Mouse (Mus musculus) heart, adult 2 months (tissue): ENCODE data around the gene Fermt2. TPM values are rescaled to one million over a fixed set of nuclear protein-coding genes. Genes with fewer than 3 reads are reported as not detected.

Experiments
- DNase-seq, 2 experiments: peaks; one replicate each; pipeline ENCODE4 v3.0.0; 2021
- H3K27ac ChIP-seq: fragments of 200-600 bp; 2 replicates; pipeline ENCODE4 v1.8.1; 2022
- H3K27me3 ChIP-seq: fragments of 200-500 bp; 2 replicates; pipeline ENCODE4 v1.6.1; 2012; ENCODE audit warnings: mild to moderate bottlenecking, low read length, inconsistent platforms, mixed read lengths; ENCODE audit not compliant: control insufficient read depth, insufficient read depth
- H3K36me3 ChIP-seq: fragments of 200-500 bp; 2 replicates; pipeline ENCODE4 v1.6.1; 2012; ENCODE audit warnings: low read length, inconsistent platforms; ENCODE audit not compliant: control insufficient read depth, insufficient read depth
- H3K4me1 ChIP-seq: fragments of 200-500 bp; 2 replicates; pipeline ENCODE4 v1.6.1; 2011; ENCODE audit warnings: low read length; ENCODE audit not compliant: control insufficient read depth, insufficient read depth
- H3K4me3 ChIP-seq: fragments of 200-600 bp; 2 replicates; pipeline ENCODE4 v1.8.1; 2022
- H3K79me2 ChIP-seq: fragments of 200-500 bp; replicated peaks from 2 replicates; pipeline ENCODE4 v1.6.1; 2012; ENCODE audit warnings: mild to moderate bottlenecking, inconsistent platforms, low read length, moderate library complexity, mixed read lengths; ENCODE audit not compliant: control insufficient read depth, insufficient read depth
- H3K9ac ChIP-seq: fragments of 200-500 bp; 2 replicates; pipeline ENCODE4 v1.6.1; 2012; ENCODE audit warnings: low read depth, mild to moderate bottlenecking, control low read depth, inconsistent platforms, low read length, mixed read lengths
- CTCF ChIP-seq: fragments of 200-600 bp; IDR thresholded peaks from 2 replicates; pipeline ENCODE4 v1.8.1; 2022; ENCODE audit warnings: antibody characterized with exemption, mild to moderate bottlenecking, moderate library complexity
- EP300 ChIP-seq: fragments of 200-500 bp; IDR thresholded peaks from 2 replicates; pipeline ENCODE4 v1.6.1; 2011; ENCODE audit warnings: low read depth, low read length, control low read depth; ENCODE audit not compliant: insufficient read depth
- POLR2A ChIP-seq: fragments of 200-500 bp; IDR thresholded peaks from 2 replicates; pipeline ENCODE4 v1.6.1; 2011; ENCODE audit warnings: mild to moderate bottlenecking, low read depth, low read length, control low read depth; ENCODE audit not compliant: insufficient read depth
- WGBS: fragments of 180-500 bp; shearing (Covaris S2); methylation state at CpG from one replicate; pipeline ENCODE4 v1.1.7; 2018; 5-methylcytosine and 5-hydroxymethylcytosine counted together
- intact Hi-C: fragments of 180-260 bp; cut with DNase I; formaldehyde crosslinking; loops from one replicate; pipeline ENCODE4 v1.15.1; 2025
- polyA plus RNA-seq: library from polyadenylated mRNA; depleted of rRNA; stranded (reverse); fragments of >200 nt; gene quantifications from 2 replicates; pipeline ENCODE4 v1.2.3, GENCODE M21; 2012
- total RNA-seq, 2 experiments: library from RNA; stranded (reverse); gene quantifications; 2 replicates each; pipeline ENCODE4 v1.2.3; 2021

Fermt2 gene
- total and polyA plus RNA-seq, 3 experiments = 80.7 to 250 (median 230) TPM

DNA sequence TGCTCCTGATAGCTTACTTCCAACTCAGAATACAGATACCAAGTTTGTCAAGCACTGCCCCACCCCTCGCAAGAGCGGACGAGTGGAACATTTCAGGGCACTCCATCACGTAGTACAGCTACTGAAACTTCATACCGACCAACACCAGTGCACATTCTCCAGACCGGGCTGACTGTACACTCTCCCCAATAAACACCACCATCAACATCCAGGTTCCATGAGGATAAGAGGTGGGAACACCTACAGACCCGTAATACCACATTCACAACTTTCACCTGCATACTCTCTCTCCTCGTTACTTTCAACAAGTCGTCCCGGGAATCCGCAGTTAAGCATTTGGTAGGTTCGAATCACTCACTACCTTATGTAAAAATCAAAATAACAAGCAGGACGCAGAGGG is 1.1 kb downstream of the Fermt2 start:
- intact Hi-C loops = loop anchor here (2.0 to 5.0 kb wide), 3 partner anchors 20 to 52 kb away; no protein-coding TSS in a partner anchor
- Histone ChIP-seq H3K79me2 (peaks cover 4% of the 10 kb centered on the region; the same call in 1 of the 2 replicates), H3K27ac (peak overlapping the region; percentile 99), H3K27me3 (no peaks in the 10 kb centered on the region), H3K4me1 (peaks cover 7% of the 10 kb centered on the region), H3K4me3 (peak overlapping the region; percentile 76), H3K36me3 (peaks cover 31% of the 10 kb centered on the region), H3K9ac (peak overlapping the region; percentile 96)
- TF ChIP-seq POLR2A (0 out of 2 replicates have a peak, but pooled peaks have one; percentile 17), CTCF (no peak)
- WGBS = under 1% methylated on average over 13 of the region's 13 CpGs
- DNase-seq = peak in 1 of 2 experiments; percentile 43

DNA sequence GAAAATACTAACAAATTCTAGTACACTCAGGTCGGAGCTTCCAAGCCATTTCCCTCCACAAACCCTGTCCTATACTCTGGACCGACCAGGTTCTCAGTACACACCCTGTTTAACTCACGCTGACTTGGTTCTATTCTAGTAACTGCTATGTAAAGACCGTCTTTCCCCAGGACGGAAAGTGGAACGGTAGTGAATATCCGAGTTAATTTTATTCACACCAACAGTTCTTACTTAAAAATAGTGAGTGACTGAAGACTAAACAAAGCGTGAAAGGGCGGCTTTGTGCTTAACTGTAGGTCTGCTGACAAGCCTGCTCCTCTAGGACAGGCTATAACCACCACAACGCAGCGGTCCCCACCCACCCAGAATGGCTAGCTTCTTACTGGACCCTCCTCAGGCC is 14.1 kb downstream of the Fermt2 start:
- Histone ChIP-seq H3K4me1 (peaks cover 41% of the 10 kb centered on the region), H3K9ac (peak overlapping the region; percentile 56), H3K4me3 (no peak overlapping the region; the same call in 1 of the 2 replicates), H3K36me3 (peaks cover 65% of the 10 kb centered on the region), H3K27ac (peak overlapping the region; percentile 61), H3K27me3 (no peaks in the 10 kb centered on the region), H3K79me2 (peaks cover 18% of the 10 kb centered on the region)
- TF ChIP-seq EP300 (no peak), POLR2A (no peak)
- WGBS = 38% methylated on average over 11 of the region's 11 CpGs
- DNase-seq = no peak
- intact Hi-C loops = no loop called here

DNA sequence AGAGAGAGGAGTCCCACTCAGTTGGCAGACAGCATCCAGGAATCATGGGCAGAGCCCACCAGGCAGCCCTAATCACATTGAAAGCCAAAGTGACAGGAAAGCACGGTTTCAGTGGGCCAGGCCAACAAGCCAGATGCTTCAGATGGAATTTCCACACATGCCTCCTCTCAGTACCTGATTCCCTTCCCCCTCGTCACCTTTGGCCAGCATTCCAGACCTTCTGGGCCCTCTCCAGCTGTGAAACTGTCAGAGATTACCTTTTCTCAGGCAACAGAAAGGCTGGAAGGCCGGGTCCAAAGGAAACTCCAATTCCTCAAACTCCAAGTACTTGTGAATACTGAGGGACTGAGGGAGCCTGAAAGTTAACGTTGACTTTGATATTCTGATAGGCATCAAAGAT is 19.1 kb downstream of the Fermt2 start:
- Histone ChIP-seq H3K27ac (peak overlapping the region; percentile 67), H3K27me3 (no peaks in the 10 kb centered on the region), H3K4me3 (no peak overlapping the region), H3K79me2 (peaks cover 17% of the 10 kb centered on the region), H3K4me1 (peaks cover 59% of the 10 kb centered on the region), H3K36me3 (peaks cover 68% of the 10 kb centered on the region), H3K9ac (no peak overlapping the region; the same call in 1 of the 2 replicates)
- WGBS = 10% methylated on average over 4 of the region's 4 CpGs
- intact Hi-C loops = no loop called here
- DNase-seq = peak; percentile 60 to 63
- 0 out of 2 replicates have a peak, but pooled peaks have one; percentile 68 for TF ChIP-seq EP300
- no peak for TF ChIP-seq POLR2A
- TF ChIP-seq CTCF = no peak

DNA sequence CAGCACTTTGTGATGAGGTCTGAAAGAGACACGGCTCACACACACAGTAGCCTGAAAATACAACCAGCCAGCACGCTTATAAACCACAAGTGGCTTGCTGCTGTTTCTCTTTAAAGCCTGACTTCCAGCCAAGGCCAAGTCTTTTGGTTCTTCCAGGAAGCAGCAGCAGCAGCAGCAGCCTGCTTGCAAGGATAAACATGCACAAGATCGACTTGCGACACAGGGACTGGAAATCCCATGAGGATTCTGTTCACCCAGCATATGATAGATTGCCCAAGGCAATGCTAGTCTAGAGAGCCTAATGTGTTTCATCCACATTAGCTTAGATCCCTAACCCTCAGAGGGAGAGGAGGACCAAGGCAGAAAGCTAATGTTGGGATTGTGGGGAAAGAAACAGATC is 22.0 kb downstream of the Fermt2 start:
- Histone ChIP-seq H3K36me3 (peaks cover 75% of the 10 kb centered on the region), H3K9ac (peak overlapping the region; percentile 13; the same call in 1 of the 2 replicates), H3K79me2 (peaks cover 20% of the 10 kb centered on the region), H3K4me1 (peaks cover 53% of the 10 kb centered on the region), H3K4me3 (no peak overlapping the region), H3K27ac (peak overlapping the region; percentile 70), H3K27me3 (no peaks in the 10 kb centered on the region)
- intact Hi-C loops = loop anchor here (2.0 kb wide), 1 partner anchor 21 kb away; no protein-coding TSS in a partner anchor
- DNase-seq = peak in 1 of 2 experiments; percentile 69
- TF ChIP-seq POLR2A (no peak), CTCF (no peak), EP300 (no peak)
- 2% methylated on average over 4 of the region's 4 CpGs for whole genome bisulfite sequencing

DNA sequence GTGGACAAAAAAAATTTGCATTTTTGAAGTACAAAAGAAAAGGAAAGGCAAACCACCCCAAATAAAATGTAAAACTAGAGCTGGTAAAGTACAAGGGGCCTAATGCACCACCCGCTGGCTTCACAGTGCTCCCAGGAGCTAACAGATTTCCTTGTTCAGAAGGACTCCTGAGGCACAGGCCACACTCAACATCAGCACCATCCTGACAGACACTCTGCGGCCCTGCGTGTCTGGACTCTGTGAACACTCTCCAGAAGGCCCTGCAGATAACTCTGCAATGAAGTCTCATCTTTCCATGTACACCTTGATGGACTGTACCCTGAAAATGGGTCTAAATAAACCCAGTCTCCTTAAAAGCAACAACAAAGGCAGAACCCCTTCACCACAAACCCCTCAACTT is 22.5 kb downstream of the Fermt2 start:
- no peak for DNase-seq
- intact Hi-C loops = no loop called here
- Histone ChIP-seq H3K79me2 (peaks cover 20% of the 10 kb centered on the region), H3K27me3 (no peaks in the 10 kb centered on the region), H3K4me1 (peaks cover 51% of the 10 kb centered on the region), H3K27ac (peak overlapping the region; percentile 70), H3K4me3 (peak overlapping the region; percentile 3; the same call in 1 of the 2 replicates), H3K9ac (peak overlapping the region; percentile 13), H3K36me3 (peaks cover 70% of the 10 kb centered on the region)
- TF ChIP-seq EP300 = no peak
- no peak for TF ChIP-seq CTCF
- no peak for TF ChIP-seq POLR2A
- 42% methylated on average over 3 of the region's 3 CpGs for WGBS

DNA sequence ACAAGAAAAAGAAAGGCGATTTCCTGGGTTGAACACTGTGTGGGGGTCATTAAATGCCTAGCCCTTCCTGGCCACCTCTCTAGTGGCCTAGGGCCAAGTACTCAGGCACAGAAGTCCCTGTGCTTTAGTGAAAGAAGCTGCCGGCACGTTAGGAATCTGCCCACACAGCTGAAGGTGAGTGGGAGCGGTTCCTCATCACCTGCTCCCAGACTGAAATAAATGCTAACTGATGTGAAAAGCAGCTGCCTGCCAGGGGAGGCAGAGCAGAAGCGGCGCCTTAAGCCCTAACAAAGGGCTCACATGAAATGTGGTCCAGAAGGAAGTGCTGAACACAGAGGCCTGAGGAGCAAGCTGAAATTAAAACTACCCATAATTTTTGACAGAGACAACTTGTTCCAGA is 22.9 kb downstream of the Fermt2 start:
- Histone ChIP-seq H3K4me1 (peaks cover 50% of the 10 kb centered on the region), H3K36me3 (peaks cover 69% of the 10 kb centered on the region), H3K79me2 (peaks cover 18% of the 10 kb centered on the region), H3K27me3 (no peaks in the 10 kb centered on the region), H3K9ac (no peak overlapping the region), H3K4me3 (peak overlapping the region; percentile 3; the same call in 1 of the 2 replicates), H3K27ac (peak overlapping the region; percentile 70)
- 15% methylated on average over 6 of the region's 6 CpGs for WGBS
- DNase-seq = peak; percentile 56 to 72
- TF ChIP-seq POLR2A = no peak
- TF ChIP-seq EP300 = peak; percentile 80
- peak; percentile 38 for TF ChIP-seq CTCF
- intact Hi-C loops = no loop called here
